Mouse (Mus musculus): ENCODE measurements at regions not wholly inside any gene's neighbourhood (a gene's known extent, or its start where the extent isn't known, plus 50 kb on each side); places are given as distances from the start of the nearest gene placed in this dataset.
A peak's percentile ranks its signal among the peaks of the same experiment; 100 is the strongest.
"Not testable (repeated sequence)": the region's sequence is repeated elsewhere in the genome, so short reads cannot be mapped to it uniquely, and the experiment has no call there.

GRCm38 (mm10) chr12:27960064-27960463 is 592.1 kb downstream of the Dcdc2c start:
- DNase-seq = no peak

- DNase-seq = no peak
Measured at GRCm38 (mm10) chr12:27947646-27948045, 604.6 kb downstream of the Dcdc2c start.

GRCm38 (mm10) chr12:27946866-27947459 is 604.6 kb upstream of the Sox11 start:
- DNase-seq = no peak

GRCm38 (mm10) chr12:27945411-27945810 is 603.0 kb upstream of the Sox11 start:
- DNase-seq = no peak

- no peak for DNase-seq
Measured at GRCm38 (mm10) chr12:27941053-27941452, 598.7 kb upstream of the Sox11 start.

GRCm38 (mm10) chr12:27932382-27933140 is 590.2 kb upstream of the Sox11 start:
- DNase-seq = no peak

GRCm38 (mm10) chr12:27928366-27928963 is 586.1 kb upstream of the Sox11 start:
- no peak for DNase-seq

- peak; percentile 53 for DNase-seq
Measured at GRCm38 (mm10) chr12:27926730-27927129, 584.4 kb upstream of the Sox11 start.

GRCm38 (mm10) chr12:27920607-27921006 is 578.2 kb upstream of the Sox11 start:
- no peak for DNase-seq

GRCm38 (mm10) chr12:27916401-27916920 is 574.1 kb upstream of the Sox11 start:
- DNase-seq = no peak

- DNase-seq = no peak
Measured at GRCm38 (mm10) chr12:27909417-27910100, 567.2 kb upstream of the Sox11 start.

- not testable (repeated sequence) for DNase-seq
Measured at GRCm38 (mm10) chr12:27896682-27897081, 554.3 kb upstream of the Sox11 start.

- DNase-seq = no peak
Measured at GRCm38 (mm10) chr12:27881720-27882119, 539.3 kb upstream of the Sox11 start.

GRCm38 (mm10) chr12:27866421-27866820 is 524.0 kb upstream of the Sox11 start:
- peak; percentile 55 for DNase-seq

- DNase-seq = no peak
Measured at GRCm38 (mm10) chr12:27849537-27849936, 507.2 kb upstream of the Sox11 start.

- no peak for DNase-seq
Measured at GRCm38 (mm10) chr12:27849099-27849498, 506.7 kb upstream of the Sox11 start.

- no peak for DNase-seq
Measured at GRCm38 (mm10) chr12:27848141-27848540, 505.8 kb upstream of the Sox11 start.

GRCm38 (mm10) chr12:27847397-27847796 is 505.0 kb upstream of the Sox11 start:
- no peak for DNase-seq

- no peak for DNase-seq
Measured at GRCm38 (mm10) chr12:27844958-27845357, 502.6 kb upstream of the Sox11 start.

GRCm38 (mm10) chr12:27838955-27839354 is 496.6 kb upstream of the Sox11 start:
- no peak for DNase-seq

GRCm38 (mm10) chr12:27838384-27838783 is 496.0 kb upstream of the Sox11 start:
- DNase-seq = no peak

GRCm38 (mm10) chr12:27826208-27826607 is 483.8 kb upstream of the Sox11 start:
- DNase-seq = no peak

GRCm38 (mm10) chr12:27823392-27823791 is 481.0 kb upstream of the Sox11 start:
- no peak for DNase-seq
